Mouse (Mus musculus): ENCODE results near the gene Dlg3. TPM values are rescaled to one million over a fixed set of nuclear protein-coding genes. Genes with fewer than 3 reads are reported as not detected.

Dlg3 gene
- 3.2 and 4.0 TPM in 2 replicates for polyA plus RNA-seq (2014; fragmentation: Nextera tagmentation; extraction: Ambion mirVana)

GRCm38 (mm10) chrX:100767181-100767884 is at the start of gene Dlg3:
Dlg3 (plus strand) TSS chrX:100767722.
- Histone ChIP-seq H3K9ac (ENCODE audit: low read depth, low read length) (no peak within 1 kb of the TSS), H3K9me3 (replicated peaks; ENCODE audit: control insufficient read depth, low read length) (no peaks in the 10 kb centered on the region), H3K27ac (ENCODE audit: low read depth, low read length) (no peak within 1 kb of the TSS), H3K27me3 (ENCODE audit: control insufficient read depth, insufficient read depth, low read length) (peaks cover 25% of the 10 kb centered on the region), H3K4me2 (peak within 1 kb of the TSS; percentile 66), H3K4me1 (ENCODE audit: control insufficient read depth, insufficient read depth, low read length) (no peaks in the 10 kb centered on the region), H3K36me3 (ENCODE audit: control insufficient read depth, insufficient read depth, low read length) (no peaks in the 10 kb centered on the region), H3K4me3 (ENCODE audit: low read depth, low read length) (peak within 1 kb of the TSS; percentile 40)
- 15% methylated on average over 25 of the region's 26 CpGs for WGBS (ENCODE audit: insufficient replicate concordance)
- ATAC-seq (replicated peaks; ENCODE audit: insufficient number of reproducible peaks, low FRiP score, low TSS enrichment) = no peak

- ATAC-seq (replicated peaks; ENCODE audit: insufficient number of reproducible peaks, low FRiP score, low TSS enrichment) = no peak; the same call in 1 of the 2 replicates
- Histone ChIP-seq H3K4me2 (no peak overlapping the region), H3K27me3 (ENCODE audit: control insufficient read depth, insufficient read depth, low read length) (peaks cover 9% of the 10 kb centered on the region), H3K27ac (ENCODE audit: low read depth, low read length) (no peak overlapping the region), H3K4me3 (ENCODE audit: low read depth, low read length) (no peak overlapping the region), H3K9ac (ENCODE audit: low read depth, low read length) (no peak overlapping the region), H3K9me3 (replicated peaks; ENCODE audit: control insufficient read depth, low read length) (no peaks in the 10 kb centered on the region), H3K4me1 (ENCODE audit: control insufficient read depth, insufficient read depth, low read length) (no peaks in the 10 kb centered on the region), H3K36me3 (ENCODE audit: control insufficient read depth, insufficient read depth, low read length) (no peaks in the 10 kb centered on the region)
- 32% methylated on average over 1 of the region's 1 CpGs for WGBS (ENCODE audit: insufficient replicate concordance)
Measured at GRCm38 (mm10) chrX:100728947-100729346, 38.6 kb upstream of the Dlg3 start.

DNA sequence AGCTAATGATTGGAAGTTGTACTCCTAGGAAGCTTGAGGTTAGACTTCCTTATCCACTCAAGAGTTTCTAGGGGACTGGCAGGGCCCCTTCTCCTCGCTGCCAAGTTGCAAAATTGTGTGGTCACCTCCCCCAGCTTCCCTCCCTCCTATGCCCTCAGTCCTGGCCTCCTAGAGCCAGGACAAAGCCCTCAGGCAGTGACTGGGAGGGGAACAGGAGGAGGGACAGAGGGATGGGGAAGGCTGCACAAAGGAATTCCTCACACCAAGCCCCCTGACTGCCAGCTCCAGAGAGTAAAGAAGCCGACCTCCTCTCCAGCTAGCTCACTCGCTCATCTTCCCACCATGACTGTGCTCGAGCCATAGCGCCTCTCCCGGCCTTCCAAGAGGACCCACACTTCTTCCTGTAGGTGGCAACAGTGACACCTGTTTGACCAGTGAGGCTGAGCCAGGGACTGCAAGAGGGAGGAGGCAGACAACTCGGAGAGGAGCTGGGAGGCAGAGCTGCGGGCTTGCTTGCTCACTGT is 37.8 kb upstream of the Dlg3 start, which contains the start of gene Gdpd2:
Gdpd2 (plus strand) TSS at position 209 of the 524 bp plus-strand sequence.
- no peak within 1 kb of the TSS for H3K27ac ChIP-seq (ENCODE audit: low read depth, low read length)
- peak within 1 kb of the TSS; percentile 19; the same call in 1 of the 2 replicates for H3K4me3 ChIP-seq (ENCODE audit: low read depth, low read length)
- H3K36me3 ChIP-seq (ENCODE audit: control insufficient read depth, insufficient read depth, low read length) = no peaks in the 10 kb centered on the region
- H3K9ac ChIP-seq (ENCODE audit: low read depth, low read length) = no peak within 1 kb of the TSS
- no peaks in the 10 kb centered on the region for H3K9me3 ChIP-seq (replicated peaks; ENCODE audit: control insufficient read depth, low read length)
- peaks cover 15% of the 10 kb centered on the region for H3K27me3 ChIP-seq (ENCODE audit: control insufficient read depth, insufficient read depth, low read length)
- no peaks in the 10 kb centered on the region for H3K4me1 ChIP-seq (ENCODE audit: control insufficient read depth, insufficient read depth, low read length)
- 12% methylated on average over 8 of the region's 8 CpGs for WGBS (ENCODE audit: insufficient replicate concordance)
- peak within 1 kb of the TSS; percentile 58 for H3K4me2 ChIP-seq
- ATAC-seq (replicated peaks; ENCODE audit: insufficient number of reproducible peaks, low FRiP score, low TSS enrichment) = no peak

DNA sequence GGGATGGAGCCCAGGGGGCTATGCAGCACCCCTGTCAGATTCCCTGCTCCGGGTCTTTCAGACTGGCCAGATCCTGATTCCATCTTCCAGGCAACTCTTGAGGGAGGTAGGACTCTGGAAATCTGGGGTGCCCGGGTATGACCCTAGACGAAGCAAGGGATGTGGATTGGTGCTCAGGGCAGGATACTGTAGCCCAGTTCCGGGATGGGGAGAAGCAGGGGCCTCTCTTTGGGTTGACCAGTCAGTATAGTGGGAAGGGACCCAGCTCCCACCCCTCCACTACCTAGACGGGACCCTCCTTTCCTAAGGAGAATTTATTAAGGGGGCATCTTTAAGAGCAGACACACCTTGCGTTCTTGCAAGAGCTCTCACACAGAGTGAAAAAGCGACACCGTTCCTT is 37.3 kb upstream of the Dlg3 start:
- H3K9ac ChIP-seq (ENCODE audit: low read depth, low read length) = no peak overlapping the region
- H3K27ac ChIP-seq (ENCODE audit: low read depth, low read length) = no peak overlapping the region
- ATAC-seq (replicated peaks; ENCODE audit: insufficient number of reproducible peaks, low FRiP score, low TSS enrichment) = no peak
- H3K27me3 ChIP-seq (ENCODE audit: control insufficient read depth, insufficient read depth, low read length) = peaks cover 15% of the 10 kb centered on the region
- H3K4me1 ChIP-seq (ENCODE audit: control insufficient read depth, insufficient read depth, low read length) = no peaks in the 10 kb centered on the region
- H3K9me3 ChIP-seq (replicated peaks; ENCODE audit: control insufficient read depth, low read length) = no peaks in the 10 kb centered on the region
- no peaks in the 10 kb centered on the region for H3K36me3 ChIP-seq (ENCODE audit: control insufficient read depth, insufficient read depth, low read length)
- H3K4me3 ChIP-seq (ENCODE audit: low read depth, low read length) = peak overlapping the region; percentile 19; the same call in 1 of the 2 replicates
- whole genome bisulfite sequencing (ENCODE audit: insufficient replicate concordance) = 35% methylated on average over 8 of the region's 8 CpGs
- peak overlapping the region; percentile 58 for H3K4me2 ChIP-seq

DNA sequence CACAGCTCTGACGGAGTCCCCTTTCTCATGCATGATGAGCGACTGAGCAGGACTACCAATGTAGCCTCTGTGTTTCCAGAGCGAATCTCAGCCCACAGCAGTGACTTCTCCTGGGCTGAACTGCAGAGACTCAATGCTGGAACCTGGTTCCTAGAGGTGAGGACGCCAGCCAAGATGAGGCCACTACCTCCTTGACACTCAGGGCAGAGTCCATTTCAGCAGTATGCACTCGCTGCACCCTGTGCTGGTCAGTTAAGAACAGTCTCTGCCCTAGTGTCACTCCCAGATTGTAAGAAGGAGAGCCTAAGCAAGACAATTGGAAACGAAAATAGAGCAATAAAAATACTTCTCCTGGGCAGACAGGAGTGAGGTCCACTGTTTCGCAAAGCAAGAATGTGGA is 33.2 kb upstream of the Dlg3 start:
- Histone ChIP-seq H3K4me1 (ENCODE audit: control insufficient read depth, insufficient read depth, low read length) (no peaks in the 10 kb centered on the region), H3K9me3 (replicated peaks; ENCODE audit: control insufficient read depth, low read length) (no peaks in the 10 kb centered on the region), H3K27ac (ENCODE audit: low read depth, low read length) (no peak overlapping the region), H3K4me3 (ENCODE audit: low read depth, low read length) (no peak overlapping the region), H3K4me2 (no peak overlapping the region), H3K27me3 (ENCODE audit: control insufficient read depth, insufficient read depth, low read length) (peaks cover 28% of the 10 kb centered on the region), H3K9ac (ENCODE audit: low read depth, low read length) (no peak overlapping the region), H3K36me3 (ENCODE audit: control insufficient read depth, insufficient read depth, low read length) (no peaks in the 10 kb centered on the region)
- 71% methylated on average over 7 of the region's 7 CpGs for WGBS (ENCODE audit: insufficient replicate concordance)
- no peak for ATAC-seq (replicated peaks; ENCODE audit: insufficient number of reproducible peaks, low FRiP score, low TSS enrichment)

- no peak overlapping the region for H3K9ac ChIP-seq (ENCODE audit: low read depth, low read length)
- H3K4me2 ChIP-seq = peak overlapping the region; percentile 60
- no peak for ATAC-seq (replicated peaks; ENCODE audit: insufficient number of reproducible peaks, low FRiP score, low TSS enrichment)
- H3K4me1 ChIP-seq (ENCODE audit: control insufficient read depth, insufficient read depth, low read length) = no peaks in the 10 kb centered on the region
- WGBS (ENCODE audit: insufficient replicate concordance) = 15% methylated on average over 14 of the region's 14 CpGs
- peaks cover 20% of the 10 kb centered on the region for H3K27me3 ChIP-seq (ENCODE audit: control insufficient read depth, insufficient read depth, low read length)
- H3K27ac ChIP-seq (ENCODE audit: low read depth, low read length) = no peak overlapping the region
- no peaks in the 10 kb centered on the region for H3K36me3 ChIP-seq (ENCODE audit: control insufficient read depth, insufficient read depth, low read length)
- H3K9me3 ChIP-seq (replicated peaks; ENCODE audit: control insufficient read depth, low read length) = no peaks in the 10 kb centered on the region
- H3K4me3 ChIP-seq (ENCODE audit: low read depth, low read length) = peak overlapping the region; percentile 31; the same call in 1 of the 2 replicates
Measured at GRCm38 (mm10) chrX:100738918-100739317, 28.6 kb upstream of the Dlg3 start.

GRCm38 (mm10) chrX:100739443-100739842 is 28.1 kb upstream of the Dlg3 start:
- peaks cover 15% of the 10 kb centered on the region for H3K27me3 ChIP-seq (ENCODE audit: control insufficient read depth, insufficient read depth, low read length)
- no peak for ATAC-seq (replicated peaks; ENCODE audit: insufficient number of reproducible peaks, low FRiP score, low TSS enrichment)
- WGBS (ENCODE audit: insufficient replicate concordance) = 24% methylated on average over 10 of the region's 10 CpGs
- H3K27ac ChIP-seq (ENCODE audit: low read depth, low read length) = no peak overlapping the region
- H3K4me2 ChIP-seq = peak overlapping the region; percentile 60
- no peaks in the 10 kb centered on the region for H3K36me3 ChIP-seq (ENCODE audit: control insufficient read depth, insufficient read depth, low read length)
- peak overlapping the region; percentile 31 for H3K4me3 ChIP-seq (ENCODE audit: low read depth, low read length)
- no peaks in the 10 kb centered on the region for H3K4me1 ChIP-seq (ENCODE audit: control insufficient read depth, insufficient read depth, low read length)
- H3K9me3 ChIP-seq (replicated peaks; ENCODE audit: control insufficient read depth, low read length) = no peaks in the 10 kb centered on the region
- H3K9ac ChIP-seq (ENCODE audit: low read depth, low read length) = 0 out of 2 replicates have a peak overlapping the region, but pooled peaks have one; percentile 10

DNA sequence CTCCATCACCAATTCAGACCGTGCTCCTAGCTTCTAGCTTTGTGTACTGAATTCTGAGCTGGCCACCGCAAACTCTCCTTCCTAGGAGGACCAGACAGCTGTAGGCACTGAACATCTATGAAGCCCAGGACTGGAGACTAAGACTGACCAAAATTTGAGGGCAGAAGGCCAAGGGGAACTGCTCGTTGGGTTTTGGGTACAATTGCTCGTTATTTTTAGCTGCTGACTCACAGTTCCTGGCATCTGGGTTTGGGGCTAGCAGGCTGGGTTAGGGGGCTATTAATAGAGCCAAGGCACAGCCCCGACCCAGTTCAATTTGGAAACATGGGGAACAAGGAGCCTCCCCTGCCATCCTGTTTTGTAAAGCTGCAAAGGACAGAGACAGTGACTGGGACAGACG is 26.7 kb upstream of the Dlg3 start:
- no peaks in the 10 kb centered on the region for H3K9me3 ChIP-seq (replicated peaks; ENCODE audit: control insufficient read depth, low read length)
- ATAC-seq (replicated peaks; ENCODE audit: insufficient number of reproducible peaks, low FRiP score, low TSS enrichment) = no peak
- peak overlapping the region; percentile 10; the same call in 1 of the 2 replicates for H3K27ac ChIP-seq (ENCODE audit: low read depth, low read length)
- H3K36me3 ChIP-seq (ENCODE audit: control insufficient read depth, insufficient read depth, low read length) = no peaks in the 10 kb centered on the region
- H3K4me2 ChIP-seq = peak overlapping the region; percentile 51
- no peaks in the 10 kb centered on the region for H3K4me1 ChIP-seq (ENCODE audit: control insufficient read depth, insufficient read depth, low read length)
- peaks cover 13% of the 10 kb centered on the region for H3K27me3 ChIP-seq (ENCODE audit: control insufficient read depth, insufficient read depth, low read length)
- H3K9ac ChIP-seq (ENCODE audit: low read depth, low read length) = no peak overlapping the region
- no peak overlapping the region for H3K4me3 ChIP-seq (ENCODE audit: low read depth, low read length)
- 40% methylated on average over 6 of the region's 6 CpGs for WGBS (ENCODE audit: insufficient replicate concordance)
